Mouse (Mus musculus): ENCODE data around the gene Ccer2.
A peak's percentile ranks its signal among the peaks of the same experiment; 100 is the strongest.

The Ccer2 gene

DNA sequence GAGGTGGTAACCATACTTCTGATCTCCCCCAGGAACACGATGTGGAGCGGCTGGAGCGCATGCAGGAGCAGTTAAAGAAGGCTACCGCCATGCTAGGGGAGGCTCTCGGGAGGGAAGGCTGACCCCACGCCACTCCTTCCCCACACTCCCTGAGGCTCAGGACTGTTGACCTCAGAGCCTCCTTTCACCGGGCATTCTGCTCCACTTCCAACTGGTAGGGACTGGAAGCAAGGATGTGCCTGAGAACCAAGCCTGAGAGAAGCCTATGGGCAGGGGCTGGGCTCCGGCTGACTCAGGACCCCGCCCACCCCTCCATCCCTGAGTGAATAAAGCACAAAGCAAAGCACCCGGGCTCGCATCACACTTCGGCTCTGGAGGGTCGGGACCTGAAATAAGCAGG is 2.6 kb downstream of the Ccer2 start:
- DNase-seq: no peak

DNA sequence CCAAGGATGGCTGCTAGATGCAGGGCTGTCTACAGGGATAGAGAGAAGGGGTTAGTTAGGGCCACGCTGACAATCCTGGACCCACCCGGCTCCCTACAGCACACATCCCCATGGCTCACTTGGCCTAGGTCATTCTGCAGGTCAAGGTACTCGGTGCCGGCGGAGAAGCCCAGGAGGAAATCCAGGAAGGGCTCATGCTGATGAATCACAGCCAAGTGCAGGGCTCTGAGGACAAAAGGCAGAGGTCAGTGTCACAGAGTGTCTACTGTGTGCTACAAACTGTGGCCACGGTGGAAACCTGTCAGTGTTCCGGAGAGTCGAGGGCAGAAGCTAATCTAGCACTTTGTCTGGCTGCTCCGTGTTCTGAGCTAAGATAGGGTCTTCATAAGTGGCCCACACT is 5.9 kb downstream of the Ccer2 start:
- no peak for DNase-seq

DNA sequence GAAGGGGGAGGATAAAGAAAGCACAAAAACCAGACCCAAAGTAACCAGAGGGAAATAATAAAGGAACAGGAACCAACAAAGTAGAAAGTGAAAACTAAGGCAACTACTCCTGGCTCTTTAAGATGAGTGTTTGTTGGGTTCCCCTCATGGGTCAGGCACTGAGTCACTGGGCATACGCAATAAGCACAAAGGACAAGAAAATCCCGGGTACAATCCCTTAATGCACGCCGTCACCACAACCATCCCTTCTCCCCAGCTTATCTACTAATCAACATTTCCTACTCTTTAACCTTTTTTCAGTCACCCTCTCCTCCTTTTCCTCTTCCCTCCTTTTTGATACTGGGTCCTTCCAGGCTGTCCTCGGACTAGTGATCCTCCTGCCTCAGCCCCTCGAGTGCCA is 9.2 kb downstream of the Ccer2 start:
- DNase-seq: no peak

DNA sequence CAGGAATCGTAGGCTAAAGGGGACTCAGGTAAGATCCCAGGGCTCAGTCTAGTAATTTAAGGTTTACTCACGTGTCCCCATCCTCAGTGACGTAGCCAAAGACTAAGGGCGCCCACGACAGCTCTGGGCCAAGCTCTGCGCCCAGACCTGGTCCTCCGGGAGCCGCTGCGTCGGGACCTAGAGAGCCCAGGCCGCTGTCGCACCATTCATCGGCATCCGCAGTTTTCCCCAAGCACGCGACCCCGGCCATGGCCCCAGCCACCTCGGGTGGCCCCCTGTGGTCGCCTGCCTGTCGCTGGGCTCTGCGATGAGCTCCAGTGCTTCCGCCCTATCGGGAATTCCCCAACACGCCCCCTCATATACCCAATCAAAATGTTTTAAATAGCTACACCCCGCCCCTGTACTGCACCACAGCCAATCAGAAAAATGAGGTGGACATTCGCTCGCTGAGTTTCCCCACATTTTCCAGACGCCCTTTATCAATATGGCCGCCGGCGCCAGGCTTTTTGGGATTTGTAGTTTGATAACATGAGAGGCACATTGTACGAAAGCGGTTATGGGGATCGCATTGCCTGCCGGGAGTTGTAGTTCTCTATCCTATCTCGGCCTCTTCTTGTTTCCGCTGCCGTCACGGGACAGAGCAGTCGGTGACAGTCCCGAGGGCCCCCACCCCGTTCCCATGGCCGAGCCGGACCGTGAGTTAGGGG is 10.4 kb downstream of the Ccer2 start, which contains the start of gene Sirt2:
Sirt2 (plus strand) TSS at position 563 of the 707 bp plus-strand sequence.
- peak; percentile 95 to 99 for DNase-seq

DNA sequence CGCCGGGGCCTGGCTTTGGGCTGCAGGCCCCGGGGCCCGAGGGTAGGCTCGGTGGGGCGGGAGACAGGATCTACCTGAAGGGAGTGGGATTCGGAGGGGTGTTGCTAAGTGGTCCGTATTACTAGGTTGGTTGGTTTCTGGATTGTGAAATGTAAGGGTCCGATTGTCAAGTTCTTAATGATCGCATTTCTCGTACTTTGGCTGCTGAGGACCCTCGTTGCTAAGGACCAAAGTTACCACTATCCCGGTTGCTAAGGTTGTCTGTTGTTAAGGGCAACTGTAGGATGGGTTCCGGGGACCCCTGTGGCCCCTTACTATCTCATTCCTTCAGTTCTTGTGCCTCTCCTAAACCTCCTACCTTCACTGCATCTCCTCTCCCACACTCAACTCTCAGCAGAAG is 10.9 kb downstream of the Ccer2 start:
- no peak for DNase-seq

DNA sequence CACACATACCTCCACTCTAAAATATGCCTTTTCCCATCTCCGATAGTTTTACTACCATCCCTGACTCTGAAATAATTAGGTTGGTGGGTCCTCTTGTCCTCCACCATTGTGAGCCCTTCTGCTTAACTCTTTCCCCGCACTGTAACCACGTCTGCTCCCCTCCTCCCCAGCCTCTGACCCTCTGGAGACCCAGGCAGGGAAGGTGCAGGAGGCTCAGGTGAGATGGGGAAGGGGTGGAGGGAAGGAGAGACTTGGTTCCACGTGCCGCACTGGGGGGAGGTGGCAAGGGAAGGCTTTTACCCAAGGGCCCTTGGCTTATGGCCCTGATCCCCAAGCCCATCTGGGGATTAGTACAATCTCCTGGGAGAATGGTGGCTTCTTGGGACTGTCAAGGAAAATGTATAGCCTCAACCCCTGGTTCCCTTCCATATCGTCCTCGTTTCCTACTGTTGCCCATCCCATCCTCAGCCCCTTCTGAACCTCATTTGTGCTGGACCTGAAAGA is 11.5 kb downstream of the Ccer2 start, which contains the start of gene Nfkbib:
Nfkbib (minus strand) TSS at position 51 of the 504 bp plus-strand sequence.
- DNase-seq: peak in 1 of 2 experiments; percentile 29

DNA sequence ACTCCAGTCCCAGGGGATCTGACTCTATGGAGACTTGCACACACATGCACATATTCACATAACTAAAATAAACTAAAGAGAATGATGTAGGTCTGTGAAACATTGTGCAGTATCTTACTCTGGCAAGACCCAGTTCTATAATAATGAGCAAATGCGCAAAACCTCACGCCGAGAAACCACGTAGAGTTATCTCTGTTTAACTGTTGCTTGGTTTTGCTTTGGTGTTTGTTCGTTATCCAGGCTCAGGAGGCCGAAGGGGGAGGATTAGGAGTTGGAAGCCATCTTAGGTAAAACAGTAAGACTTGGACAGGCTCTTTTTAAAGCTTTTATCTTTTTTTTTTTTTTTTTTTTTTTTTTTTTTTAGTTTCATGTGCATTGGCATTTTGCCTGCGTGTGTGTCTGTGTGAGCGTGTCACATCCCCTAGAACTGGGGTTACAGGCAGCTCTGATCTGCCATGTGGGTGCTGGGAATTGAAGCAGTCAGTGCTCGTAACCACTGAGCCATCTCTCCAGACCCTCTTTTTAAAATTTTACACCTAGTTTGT is 13.5 kb downstream of the Ccer2 start:
- no peak for DNase-seq

DNA sequence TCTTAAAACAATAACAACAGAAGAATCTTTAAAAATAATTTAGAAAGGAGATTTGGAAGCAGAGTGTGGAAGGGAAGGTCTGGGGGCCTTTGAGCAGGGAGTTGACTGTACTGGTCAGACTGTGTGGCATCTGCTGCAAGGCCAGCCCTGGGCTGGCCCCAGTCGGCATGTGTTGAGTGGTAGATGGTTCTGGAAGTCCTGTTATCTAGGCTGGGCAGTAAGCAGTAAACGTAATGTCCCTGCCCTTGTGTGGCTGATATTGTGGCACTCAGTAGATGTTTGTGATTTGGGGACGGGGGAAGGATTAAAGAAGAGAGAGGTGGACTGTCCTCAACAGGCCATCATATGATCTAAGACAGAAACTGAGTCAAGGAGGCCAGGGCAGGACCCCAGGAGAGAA is 14.3 kb downstream of the Ccer2 start:
- no peak for DNase-seq

DNA sequence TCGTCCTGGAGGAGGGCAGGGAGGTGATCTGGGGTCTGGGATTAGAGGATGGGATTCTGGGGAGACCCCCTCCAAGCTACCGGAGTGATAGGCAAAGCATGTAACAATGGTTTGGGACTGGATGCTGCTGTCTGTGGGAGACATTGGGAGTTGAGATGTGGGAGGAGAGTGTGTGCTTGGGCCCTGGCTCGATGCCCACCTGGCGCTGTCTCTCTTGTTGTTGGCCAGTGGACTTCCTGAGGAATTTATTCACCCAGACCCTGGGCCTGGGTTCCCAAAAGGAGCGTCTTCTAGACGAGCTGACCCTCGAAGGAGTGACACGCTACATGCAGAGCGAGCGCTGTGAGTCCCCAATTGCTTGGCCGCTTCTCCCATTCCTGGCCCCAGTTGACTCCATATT is 15.9 kb downstream of the Ccer2 start:
- DNase-seq: no peak

DNA sequence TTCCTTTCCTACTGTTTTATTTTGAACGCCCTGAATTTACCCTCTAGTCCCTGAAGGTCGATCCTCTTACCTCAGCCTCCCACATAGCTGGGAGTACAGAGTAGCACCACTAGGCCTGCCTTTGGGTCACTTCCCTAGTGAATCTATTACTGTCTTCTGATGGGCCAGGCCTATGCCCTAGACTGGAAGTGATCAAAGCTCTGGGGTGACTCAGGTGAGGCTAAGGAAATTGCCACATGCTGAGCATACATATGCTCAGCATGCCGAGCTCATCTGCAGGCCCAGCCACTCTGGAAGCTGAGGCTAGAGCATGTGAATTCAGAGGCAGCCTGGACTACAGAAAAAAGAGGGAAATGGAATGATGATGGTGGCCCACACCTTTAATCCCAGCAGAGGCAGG is 17.2 kb downstream of the Ccer2 start:
- peak; percentile 37 to 43 for DNase-seq

DNA sequence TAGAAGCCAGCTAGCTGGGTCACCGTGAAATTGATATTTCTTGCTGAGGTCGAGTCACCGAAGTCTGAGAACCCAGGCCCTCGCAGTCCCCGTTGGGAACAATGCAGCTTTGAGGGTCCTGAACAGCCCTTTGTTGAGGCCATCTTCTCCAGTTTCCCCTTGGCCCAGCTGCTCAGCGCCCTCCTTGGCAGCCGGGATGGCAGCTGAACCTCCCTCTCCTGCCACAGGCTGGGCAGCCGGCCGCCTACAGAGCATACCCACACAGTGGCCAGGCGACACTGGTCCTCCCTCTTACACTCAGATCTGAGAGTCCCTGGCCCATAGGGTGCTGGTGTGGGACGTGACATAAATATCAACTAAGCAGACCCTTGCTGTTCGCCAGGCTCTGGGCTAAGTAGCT is 18.2 kb downstream of the Ccer2 start:
- DNase-seq: peak in 1 of 2 experiments; percentile 44

DNA sequence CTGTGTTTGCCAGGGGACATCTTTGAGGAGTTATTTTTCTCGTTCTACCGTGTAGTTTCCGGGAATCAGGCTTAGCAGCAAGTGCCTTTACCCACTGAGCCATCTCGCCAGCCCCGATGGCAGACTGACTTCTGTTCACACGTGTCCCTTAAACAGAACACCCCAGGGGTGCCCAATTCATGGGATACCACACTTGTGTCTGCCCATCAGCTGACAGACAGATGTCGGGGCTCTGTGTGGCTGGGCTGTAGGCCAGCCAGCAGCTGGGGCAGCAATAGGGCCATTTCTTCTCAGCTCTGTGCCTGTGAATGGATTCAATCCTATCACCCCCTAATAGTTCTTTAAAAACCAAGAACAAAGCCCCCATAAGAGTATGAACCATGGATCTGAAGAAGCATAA is 19.2 kb downstream of the Ccer2 start:
- DNase-seq: no peak

DNA sequence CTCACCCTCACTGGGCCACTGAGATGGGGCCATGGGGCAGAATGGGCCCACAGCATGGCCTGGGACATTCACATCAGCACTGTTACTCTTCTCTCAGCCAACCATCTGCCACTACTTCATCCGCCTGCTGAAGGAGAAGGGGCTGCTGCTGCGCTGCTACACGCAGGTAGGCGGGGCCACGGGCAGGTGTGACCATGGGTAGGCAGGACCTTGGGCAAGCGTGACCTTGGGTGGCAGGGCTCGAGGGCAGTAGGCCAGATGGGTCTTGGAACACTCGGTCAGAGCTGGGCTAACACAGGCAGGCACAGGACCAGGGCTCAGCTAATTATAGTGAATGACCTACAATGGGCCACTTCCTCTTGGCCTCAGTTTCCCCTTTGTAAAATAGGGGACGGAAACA is 22.9 kb downstream of the Ccer2 start:
- DNase-seq: peak in 1 of 2 experiments; percentile 31

DNA sequence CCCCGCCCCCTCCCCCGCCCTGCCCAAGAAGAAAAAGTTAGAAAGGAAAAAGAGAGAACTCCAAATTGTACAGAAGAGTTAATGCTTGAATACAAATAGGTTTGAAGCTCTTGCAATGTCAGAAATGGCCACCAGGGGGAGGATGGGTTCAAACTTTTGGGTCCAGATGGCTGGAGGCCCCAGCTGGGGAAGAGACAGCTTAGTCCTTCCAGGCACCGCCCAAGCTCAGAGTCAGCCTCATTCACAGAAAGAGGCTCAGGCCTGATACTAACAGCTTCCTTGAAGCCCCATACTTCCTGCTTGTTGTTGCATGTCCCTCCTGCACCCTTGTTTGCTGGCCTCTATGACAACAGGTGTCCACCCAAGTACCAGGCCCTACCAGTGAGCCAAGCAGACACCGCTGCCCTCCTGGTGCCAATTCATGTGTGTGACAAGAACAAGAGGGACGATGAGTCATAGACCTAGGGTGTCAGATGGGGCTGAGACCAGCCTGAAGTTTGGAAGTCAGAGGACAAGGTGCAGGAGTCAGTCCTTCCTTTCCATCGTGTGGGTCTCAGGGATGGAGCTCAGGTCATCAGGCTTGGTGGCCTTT is 24.2 kb downstream of the Ccer2 start:
- DNase-seq: peak; percentile 89 to 91

DNA sequence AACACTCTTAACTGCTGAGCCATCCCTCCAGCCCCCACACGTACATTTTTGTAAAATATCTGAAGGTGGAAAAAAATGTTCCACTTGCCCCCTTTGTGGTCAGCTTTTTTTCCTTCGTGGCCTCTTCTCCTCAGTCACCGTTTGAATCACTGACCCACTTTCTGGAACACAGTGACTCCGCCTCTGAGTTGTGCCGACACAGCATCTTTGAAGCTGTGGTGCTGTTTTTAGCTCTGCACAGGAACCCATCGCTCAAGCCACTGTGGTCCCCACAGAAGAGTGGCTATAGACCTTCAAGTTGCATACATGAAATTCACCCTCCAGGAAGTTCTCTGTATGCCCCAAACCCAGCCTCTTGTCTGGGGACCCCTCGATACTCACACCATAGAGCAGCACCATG is 24.9 kb downstream of the Ccer2 start:
- DNase-seq: peak; percentile 33 to 50

DNA sequence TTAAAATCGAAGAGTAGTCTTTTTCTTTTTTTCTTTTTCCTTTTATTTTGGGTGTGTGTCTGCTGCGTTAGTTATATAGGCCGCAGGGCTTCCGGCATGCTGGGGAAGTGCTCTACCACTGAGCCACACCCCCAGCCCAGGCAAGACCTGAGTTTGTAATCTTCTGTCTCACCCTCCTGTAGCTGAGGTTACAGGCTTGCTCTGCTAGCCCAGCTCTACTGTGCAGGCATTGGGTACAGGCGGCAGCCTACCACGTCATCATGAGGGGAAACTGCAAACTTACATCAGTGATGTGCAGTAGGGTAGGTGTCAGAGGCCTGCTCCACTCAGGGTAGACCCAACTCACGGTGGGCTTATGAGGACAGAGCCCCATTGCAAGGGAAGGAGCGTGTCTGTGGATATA is 25.3 kb downstream of the Ccer2 start:
- DNase-seq: no peak

DNA sequence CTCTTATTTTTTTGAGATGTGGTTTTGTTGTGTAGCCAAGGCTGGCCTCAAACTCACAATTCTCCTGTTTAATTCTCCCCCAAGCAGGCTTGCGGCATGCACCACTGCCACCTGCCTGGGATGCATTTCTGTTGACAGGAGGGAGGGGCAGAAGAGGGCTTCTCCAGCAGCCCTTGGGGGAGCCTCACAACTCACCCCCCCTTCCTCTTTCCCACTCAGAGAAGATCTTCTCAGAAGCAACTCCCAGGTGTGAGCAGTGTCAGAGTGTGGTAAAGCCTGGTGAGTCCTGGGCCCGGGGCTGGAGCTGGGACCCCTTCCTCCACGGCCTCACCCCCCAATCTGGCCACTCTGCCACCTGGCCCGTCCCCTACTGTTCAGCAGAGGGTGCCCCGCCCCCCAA is 29.2 kb downstream of the Ccer2 start:
- no peak for DNase-seq

DNA sequence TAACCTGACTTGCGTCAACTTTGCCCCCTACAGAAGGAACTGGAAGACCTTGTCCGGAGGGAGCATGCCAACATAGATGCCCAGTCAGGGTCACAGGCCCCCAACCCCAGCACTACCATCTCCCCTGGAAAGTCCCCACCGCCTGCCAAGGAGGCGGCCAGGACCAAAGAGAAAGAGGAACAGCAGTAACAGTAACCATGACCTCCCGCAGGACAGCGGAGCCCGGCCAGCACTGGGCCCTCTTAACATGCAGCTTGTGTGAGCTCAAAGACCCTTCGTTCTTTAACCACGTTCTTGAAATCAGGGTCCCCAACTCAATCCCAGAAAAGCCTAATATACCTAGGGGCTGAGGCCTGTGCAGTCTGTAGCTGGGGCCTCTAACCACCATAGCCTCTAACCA is 31.9 kb downstream of the Ccer2 start:
- no peak for DNase-seq

DNA sequence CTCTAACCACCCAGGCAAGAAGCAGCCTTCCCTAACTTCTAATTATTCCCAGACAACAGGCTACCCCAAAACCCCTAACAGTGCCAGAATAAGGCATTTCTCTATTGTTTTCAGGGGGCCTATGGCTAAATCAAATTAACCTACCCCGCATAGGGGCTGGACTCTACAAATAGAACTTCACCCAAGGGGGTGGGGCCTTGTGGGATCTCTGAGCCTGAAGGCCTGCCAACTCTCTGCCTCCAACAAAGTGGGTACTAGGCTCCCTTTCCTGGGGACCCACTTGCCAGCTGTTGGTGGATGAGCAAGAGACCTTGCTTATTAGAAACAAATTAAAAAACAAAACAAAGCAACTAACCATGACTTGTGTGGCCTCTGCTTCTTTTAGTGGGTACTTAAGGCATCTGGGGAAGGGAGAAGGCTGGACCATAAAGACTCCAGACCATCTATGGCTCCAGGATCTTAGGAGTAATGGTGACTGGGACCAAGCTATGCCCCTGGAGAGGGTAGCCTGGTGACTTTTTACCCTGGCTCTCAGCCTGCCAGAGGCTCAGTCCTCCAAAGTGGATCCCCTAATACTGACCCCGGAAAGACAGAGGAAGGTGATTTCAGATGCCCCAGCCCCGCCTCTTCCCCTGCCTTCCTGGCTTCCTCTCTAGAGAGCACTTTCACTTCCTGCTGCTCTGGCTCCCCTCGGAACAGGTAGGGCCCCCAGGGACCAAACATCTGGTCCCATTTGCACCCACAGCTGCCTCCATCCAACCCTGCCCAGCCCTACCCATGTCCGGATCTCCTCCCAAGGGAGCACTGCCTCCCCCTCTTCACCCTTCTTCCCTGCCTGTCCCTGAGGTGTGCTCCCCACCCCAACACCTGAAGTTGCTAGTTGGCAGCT is 32.6 kb downstream of the Ccer2 start, which contains the start of gene Rinl:
Rinl (plus strand) TSS at position 663 of the 889 bp plus-strand sequence.
- DNase-seq: no peak

DNA sequence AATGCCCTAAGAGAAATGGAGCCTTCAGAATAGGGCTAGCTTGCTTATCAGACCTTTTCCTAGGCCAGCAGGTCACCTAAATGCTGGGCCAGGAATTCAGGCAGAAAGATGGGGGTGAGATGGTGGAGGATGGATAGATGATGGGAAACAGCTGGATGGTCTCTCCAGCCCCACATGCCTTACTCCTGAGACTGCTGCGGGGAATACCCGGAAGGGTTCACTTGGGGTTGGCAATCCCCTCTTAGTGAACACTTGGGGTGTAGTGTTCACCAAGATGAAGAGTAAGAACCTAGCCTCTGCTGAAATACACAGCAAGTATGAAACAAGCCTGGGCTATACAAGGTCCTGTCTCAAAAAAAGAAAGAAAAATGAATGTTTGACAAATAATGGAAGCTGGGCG is 33.3 kb downstream of the Ccer2 start:
- DNase-seq: no peak

DNA sequence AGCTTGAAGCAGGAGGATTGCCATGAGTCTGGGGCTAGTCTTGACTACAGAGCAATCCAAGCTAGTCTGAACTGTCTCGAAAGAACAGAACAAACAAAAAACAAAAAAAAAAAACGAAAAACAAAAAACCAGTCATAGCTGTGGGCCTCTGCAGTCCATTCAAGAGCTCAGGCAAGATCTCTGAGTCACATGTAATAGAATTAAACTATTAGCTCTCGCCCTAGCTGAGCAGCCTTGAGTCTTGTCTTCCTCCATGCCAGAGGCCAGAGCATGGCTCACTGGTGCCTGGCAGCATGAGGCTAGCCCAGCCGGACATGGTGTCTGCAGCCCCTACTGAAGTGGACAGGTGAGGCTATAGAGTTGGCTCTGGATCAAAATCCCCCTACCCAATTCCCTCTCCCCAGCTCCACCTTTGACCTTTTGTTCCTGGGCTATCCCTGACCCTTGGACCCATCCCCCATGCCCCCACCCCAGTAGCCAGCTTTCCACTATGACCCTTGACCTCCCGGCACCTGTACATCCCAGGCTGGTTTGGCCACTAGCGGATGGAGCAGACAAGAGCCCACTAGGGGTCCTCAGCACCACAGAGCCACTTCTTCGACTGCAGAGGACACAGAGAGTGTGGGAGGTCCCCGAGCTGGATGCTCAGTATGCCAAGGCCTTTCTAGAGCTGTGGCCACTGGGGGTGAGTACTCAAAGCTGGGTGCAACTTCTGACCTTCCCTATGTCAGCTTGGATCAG is 34.3 kb downstream of the Ccer2 start:
- no peak for DNase-seq

DNA sequence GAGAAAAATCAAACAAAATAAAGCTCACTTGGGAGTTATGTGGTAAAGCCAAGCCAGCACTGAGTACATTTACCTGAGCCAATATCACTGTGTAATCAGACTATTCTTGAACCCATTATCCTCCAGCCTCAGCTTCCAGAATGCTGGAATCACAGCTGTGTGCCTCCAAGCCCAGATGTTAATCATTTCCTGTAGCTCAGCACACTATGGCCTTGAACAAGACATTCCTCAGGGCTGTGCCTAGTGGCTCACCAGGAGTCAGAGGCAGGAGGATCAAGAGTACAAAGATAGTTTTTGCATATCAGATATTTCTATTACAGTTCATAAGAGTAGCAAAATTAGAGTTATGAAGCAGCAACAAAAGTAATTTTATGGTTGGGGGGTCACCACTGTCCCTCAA is 35.7 kb downstream of the Ccer2 start:
- DNase-seq: no peak

All from cerebellum, adult 18-20 months (tissue).